Mouse (Mus musculus): ENCODE measurements around the gene Lasp1. TPM values are rescaled to one million over a fixed set of nuclear protein-coding genes. Genes with fewer than 3 reads are reported as not detected.
"Not testable (repeated sequence)": the region's sequence is repeated elsewhere in the genome, so short reads cannot be mapped to it uniquely, and the experiment has no call there.

Gene Lasp1
- total RNA-seq, 2 experiments from 2014 or later, result 20.4 to 56.3 TPM

GRCm38 (mm10) chr11:97790778-97791438 is 7.9 kb upstream of the Lasp1 start:
- not testable (repeated sequence) for ATAC-seq (replicated peaks; ENCODE audit: low FRiP score, low TSS enrichment, poor library complexity, severe bottlenecking)

DNA sequence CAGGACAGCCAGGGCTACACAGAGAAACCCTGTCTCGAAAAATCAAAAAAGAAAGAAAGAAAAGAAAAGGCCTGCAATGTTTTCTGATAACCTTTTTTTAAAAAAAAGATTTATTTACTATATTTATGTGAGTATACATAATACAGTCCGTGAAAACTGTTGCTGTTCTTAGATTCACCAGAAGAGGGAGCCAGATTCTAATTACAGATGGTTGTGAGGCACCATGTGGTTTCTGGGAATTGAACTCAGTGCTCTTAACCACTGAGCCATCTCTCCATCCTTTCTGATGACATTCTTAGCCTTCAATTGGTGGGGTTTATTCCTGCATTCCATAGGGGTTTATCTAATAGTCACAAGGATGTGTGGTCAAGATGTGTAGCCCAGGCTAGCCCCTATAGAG is 5.6 kb upstream of the Lasp1 start:
- 0 out of 2 replicates have a peak, but pooled peaks have one; percentile 59 for ATAC-seq (replicated peaks; ENCODE audit: low FRiP score, low TSS enrichment, poor library complexity, severe bottlenecking)

DNA sequence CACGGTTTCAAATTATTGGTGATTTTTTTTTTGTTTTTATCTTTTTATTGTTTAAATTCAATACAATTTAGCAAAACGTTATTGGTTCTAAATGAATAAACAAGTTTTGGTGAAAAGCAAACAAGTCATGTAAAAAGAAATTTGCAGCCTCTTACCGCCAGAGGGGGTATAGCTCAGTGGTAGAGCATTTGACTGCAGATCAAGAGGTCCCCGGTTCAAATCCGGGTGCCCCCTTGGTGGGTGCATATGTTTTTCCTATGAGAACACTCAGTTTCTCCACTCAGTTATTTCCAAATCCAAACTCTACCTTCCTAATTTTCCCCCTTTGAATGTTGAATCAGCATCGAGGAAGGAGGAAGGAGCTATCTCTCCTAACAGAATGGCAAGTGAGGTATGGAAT is 1.9 kb upstream of the Lasp1 start:
- no peak for ATAC-seq (replicated peaks; ENCODE audit: low FRiP score, low TSS enrichment, poor library complexity, severe bottlenecking)

GRCm38 (mm10) chr11:97797369-97798082 is 1.3 kb upstream of the Lasp1 start:
- no peak for ATAC-seq (replicated peaks; ENCODE audit: low FRiP score, low TSS enrichment, poor library complexity, severe bottlenecking)

- no peak for ATAC-seq (replicated peaks; ENCODE audit: low FRiP score, low TSS enrichment, poor library complexity, severe bottlenecking)
Observed at GRCm38 (mm10) chr11:97798083-97798435, 741 bp upstream of the Lasp1 start.

- peak; percentile 51 for ATAC-seq (replicated peaks; ENCODE audit: low FRiP score, low TSS enrichment, poor library complexity, severe bottlenecking)
Observed at GRCm38 (mm10) chr11:97799146-97799993, 570 bp downstream of the Lasp1 start.

DNA sequence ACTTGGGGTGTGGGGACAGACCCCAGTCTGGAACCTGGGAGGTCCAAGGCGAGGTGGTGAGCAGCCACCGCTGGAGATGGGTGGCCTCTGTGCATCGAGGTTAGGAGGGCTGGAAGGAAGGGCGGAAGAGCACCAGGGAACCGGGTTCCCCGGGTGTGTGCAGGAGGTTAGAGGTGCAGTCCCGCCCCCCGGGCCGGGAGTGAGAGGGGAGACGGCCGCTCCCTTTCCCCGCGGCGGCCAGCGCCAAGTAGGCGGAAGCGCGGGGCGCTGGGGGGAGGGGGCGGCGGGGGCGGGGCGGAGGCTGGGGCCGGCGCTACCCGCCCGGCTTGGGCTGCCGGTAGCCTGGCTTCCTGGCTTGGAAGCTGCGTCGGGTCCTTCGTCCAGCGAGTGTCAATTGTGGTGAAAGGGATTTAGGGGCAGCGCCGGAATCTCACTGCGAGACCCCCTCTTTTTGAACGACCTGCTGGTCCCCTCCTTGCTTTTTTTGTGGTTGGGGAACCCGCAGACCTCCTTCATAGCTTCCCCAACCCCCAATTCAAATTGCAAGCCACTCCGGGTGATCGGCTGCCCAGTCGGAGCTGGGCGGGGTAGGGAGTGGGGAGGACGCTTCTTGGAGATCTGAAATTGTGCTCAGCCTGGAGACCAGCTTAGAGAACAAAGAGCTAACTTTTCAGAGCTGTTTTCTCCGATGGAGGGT is 1.3 kb downstream of the Lasp1 start:
- ATAC-seq (replicated peaks; ENCODE audit: low FRiP score, low TSS enrichment, poor library complexity, severe bottlenecking), result peak; percentile 59

GRCm38 (mm10) chr11:97800691-97801408 is 2.0 kb downstream of the Lasp1 start:
- ATAC-seq (replicated peaks; ENCODE audit: low FRiP score, low TSS enrichment, poor library complexity, severe bottlenecking), result no peak

GRCm38 (mm10) chr11:97801409-97802193 is 2.8 kb downstream of the Lasp1 start:
- ATAC-seq (replicated peaks; ENCODE audit: low FRiP score, low TSS enrichment, poor library complexity, severe bottlenecking), result no peak

DNA sequence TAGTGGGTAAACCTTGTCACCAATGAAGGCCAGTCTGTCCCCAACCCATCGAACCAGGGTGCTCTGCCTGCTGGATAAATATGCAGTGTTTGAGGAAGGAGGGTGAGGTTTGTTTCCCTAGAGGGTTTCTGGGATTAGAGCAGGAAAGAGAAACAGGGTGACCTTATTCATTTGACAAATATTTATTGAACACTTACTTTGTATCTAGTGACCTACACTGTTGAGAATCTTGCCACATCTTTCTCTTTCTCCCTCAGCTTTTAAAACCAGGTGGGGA is 3.3 kb downstream of the Lasp1 start:
- ATAC-seq (replicated peaks; ENCODE audit: low FRiP score, low TSS enrichment, poor library complexity, severe bottlenecking), result no peak

GRCm38 (mm10) chr11:97802495-97802894 is 3.7 kb downstream of the Lasp1 start:
- ATAC-seq (replicated peaks; ENCODE audit: low FRiP score, low TSS enrichment, poor library complexity, severe bottlenecking), result no peak

DNA sequence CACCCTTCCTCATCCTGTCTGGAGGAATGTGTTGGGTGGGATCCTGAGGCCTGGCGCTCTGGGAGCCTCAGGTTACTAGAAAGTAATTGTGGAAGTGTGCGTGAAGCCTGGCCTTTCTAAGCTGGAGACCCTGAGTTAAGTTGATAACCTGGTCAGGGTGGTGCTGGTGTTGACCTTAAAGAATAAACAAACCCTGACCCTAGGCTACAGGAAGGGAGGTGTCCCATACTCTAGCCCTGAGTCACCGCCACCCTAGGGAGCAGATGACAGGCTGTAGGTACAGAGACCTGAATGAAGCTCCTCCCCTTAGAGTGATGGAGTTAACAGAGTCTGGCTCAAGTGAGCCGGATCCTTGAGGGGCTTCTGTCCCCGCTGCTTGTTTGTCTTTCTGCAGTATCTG is 5.0 kb downstream of the Lasp1 start:
- no peak for ATAC-seq (replicated peaks; ENCODE audit: low FRiP score, low TSS enrichment, poor library complexity, severe bottlenecking)

DNA sequence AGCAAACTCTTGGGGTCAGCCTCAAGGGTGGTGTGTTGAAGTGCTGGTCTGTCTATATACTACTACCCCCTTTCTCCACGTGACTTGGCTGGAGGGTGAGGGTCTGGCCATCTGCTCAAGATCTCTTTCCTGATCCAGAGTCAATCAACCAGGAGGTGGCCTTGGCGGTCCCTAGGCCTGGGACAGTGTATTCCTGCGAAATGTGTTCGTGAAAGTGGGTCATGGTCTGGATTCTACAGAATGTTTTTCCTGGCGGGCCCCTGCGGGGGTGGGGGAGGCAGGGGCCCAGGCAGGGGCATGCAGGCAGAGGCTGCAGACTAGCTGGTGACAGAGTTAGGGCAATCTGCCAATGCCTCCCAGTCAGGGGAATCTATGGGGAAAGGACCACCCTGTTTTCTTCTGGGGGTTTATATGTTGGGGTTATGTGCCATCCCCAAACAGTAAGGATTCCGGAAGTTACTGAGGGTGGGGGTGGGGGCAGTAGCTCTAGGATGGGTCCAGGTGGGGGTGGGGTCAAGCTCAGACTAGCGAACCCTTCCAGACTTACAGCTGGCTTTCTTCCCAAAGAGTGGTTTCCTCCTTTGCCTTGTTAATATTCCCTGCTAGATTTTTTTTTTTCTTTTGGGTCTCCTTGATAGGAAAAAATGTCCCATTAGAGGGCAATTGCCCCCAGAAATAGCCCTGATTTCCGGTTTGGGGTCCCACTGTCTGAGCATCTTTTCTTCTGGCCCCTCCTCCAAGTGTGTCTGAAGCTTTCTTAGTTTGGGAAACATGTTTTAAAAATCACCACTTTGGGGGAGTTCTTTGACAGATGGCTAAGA is 6.3 kb downstream of the Lasp1 start:
- ATAC-seq (replicated peaks; ENCODE audit: low FRiP score, low TSS enrichment, poor library complexity, severe bottlenecking), result no peak

DNA sequence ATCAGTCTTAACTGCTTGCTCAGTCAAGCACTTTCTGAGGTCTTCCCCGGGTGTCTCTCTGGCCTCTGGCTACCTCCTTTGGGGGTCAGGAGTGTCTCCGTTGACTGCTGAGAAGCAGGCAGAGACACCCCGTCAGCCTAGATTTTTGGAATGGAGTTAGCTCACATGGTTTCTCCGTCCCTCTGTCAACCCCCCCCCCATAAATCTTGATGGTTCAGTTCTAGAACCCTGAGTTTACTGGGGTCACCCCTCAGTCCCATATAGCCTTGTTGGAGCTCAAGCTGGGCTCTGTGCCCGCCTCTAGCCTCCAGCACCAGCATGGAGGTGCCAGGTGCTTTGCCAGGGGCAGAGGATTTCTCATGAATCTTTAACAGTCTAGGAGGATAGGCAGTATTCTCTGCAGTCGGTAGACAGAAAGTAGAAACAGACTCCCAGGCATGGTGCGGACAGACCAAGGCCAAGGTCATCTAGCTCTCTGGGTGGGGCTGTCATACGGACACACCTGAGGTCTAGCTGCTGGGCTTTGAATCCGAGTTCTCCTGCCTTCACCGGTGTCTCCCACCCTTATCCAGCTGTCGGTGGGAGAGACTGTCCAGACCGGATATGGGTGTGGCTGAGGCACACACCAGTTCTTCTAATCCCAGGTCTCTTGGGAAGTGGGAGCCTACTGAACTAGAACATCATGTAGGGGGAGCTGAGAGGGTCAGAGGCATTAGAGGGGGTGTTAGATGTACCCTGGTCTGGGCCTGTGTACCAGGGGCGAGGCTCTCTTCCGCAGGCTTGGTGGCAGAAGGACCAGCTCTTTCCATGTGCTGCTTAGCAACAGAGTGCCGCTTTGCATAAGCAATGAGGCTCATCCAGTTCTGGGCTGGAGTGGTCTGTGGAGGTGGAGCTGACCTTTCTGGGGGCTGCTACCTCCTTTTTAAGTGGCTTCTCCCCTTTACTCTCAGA is 7.1 kb downstream of the Lasp1 start:
- ATAC-seq (replicated peaks; ENCODE audit: low FRiP score, low TSS enrichment, poor library complexity, severe bottlenecking), result no peak

GRCm38 (mm10) chr11:97806613-97806964 is 7.8 kb downstream of the Lasp1 start:
- no peak for ATAC-seq (replicated peaks; ENCODE audit: low FRiP score, low TSS enrichment, poor library complexity, severe bottlenecking)

GRCm38 (mm10) chr11:97807626-97808025 is 8.8 kb downstream of the Lasp1 start:
- ATAC-seq (replicated peaks; ENCODE audit: low FRiP score, low TSS enrichment, poor library complexity, severe bottlenecking), result no peak

GRCm38 (mm10) chr11:97808093-97808492 is 9.3 kb downstream of the Lasp1 start:
- no peak for ATAC-seq (replicated peaks; ENCODE audit: low FRiP score, low TSS enrichment, poor library complexity, severe bottlenecking)

Data from megakaryocyte-erythroid progenitor cell, adult 5-6 weeks (primary cell).